Mouse (Mus musculus): Measurements from ENCODE around the gene Ddx51.

The Ddx51 gene

DNA sequence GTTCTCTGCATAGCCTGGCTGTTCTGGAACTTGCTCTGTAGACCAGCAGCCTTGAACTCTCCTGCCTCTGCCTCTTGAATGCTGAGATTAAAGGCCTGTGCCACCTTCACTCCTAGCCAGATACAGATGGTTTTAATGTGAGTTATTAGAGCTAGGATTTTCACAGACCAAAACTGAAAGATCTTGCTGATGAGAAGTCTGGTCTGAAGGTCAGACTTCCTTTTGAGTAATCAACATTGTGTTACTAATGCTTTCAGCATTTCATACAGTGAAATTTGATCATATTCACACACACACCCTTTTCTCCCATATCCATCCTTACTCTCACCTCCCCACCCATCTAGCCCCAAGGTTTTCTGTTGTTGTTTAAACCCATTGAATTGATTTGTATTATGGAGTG is 6.4 kb downstream of the Ddx51 start:
- DNase-seq (ENCODE audit: low spot score in 2 of 2): no peak

DNA sequence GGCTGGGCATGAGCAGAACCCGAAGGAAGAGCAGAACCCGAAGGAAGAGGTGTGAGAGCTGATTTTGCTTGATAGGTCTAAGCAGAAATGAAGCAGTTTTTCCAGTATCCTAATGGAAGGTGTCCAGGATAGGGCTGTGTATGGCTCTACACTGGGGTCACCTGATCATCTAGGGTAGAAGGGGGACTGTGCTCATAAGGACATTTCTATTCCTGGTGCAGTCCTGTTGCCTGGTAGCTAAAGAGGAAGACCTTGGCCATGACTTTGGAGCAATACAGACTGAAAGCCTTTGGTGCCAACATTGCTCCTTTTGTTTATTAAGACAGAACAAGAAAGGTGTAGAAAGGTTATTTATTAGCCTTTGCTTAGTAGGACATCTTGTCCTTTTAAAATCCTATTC is 10.8 kb downstream of the Ddx51 start:
- DNase-seq (ENCODE audit: low spot score in 2 of 2): no peak

DNA sequence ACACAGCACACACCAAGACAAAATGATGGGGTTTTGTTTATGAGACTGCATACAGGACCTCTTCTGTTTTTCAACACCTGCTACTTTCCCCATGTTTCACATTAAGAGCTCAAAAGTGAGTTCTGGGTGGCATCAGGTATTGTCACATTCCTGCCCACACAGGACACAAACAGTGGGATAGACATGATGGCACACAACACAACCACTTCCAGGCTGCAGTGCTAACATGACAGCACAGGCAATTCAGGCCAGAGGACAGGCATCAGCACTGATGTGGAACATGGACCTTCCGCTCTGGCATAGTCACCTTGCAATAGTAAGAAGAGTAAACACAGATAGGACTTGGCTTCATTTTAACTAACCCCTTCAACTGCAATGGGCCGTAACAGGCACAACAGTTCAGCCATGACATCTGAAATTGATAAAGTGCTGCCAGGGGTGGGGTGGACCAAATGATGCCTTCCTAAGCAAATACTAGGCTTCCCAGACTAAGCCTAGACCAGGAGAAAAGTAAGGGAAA is 11.6 kb downstream of the Ddx51 start:
- no peak for DNase-seq (ENCODE audit: low spot score in 2 of 2)

DNA sequence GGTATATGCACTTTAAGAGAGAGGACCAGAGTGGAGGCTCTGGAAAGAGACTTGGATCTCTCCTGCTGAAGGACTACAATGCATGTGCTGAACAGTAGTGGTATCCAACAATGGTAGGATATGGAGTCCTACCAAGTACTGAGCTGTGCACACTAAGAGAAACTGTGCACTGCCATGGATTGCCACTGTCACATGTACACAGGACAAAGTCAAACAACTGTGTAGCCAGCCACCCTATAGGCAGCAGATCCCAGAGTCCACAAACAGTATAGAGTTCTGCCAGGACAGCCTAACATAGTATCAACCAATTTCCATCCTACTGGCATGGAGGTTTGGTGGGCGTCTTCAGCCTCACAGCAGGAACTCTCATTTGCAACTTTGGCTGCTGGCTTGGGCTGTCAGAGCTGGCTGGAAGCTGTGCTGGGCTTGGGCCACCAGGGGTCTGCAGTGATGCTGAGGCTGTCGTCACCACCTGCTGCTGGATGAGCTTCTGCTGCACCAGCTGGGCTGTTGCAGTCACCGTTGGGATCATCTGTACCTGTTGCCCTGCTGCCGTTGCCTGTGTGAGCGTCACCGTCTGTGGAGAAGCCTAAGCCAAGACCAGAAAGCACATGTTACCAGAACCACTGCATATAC is 12.4 kb downstream of the Ddx51 start:
- no peak for DNase-seq (ENCODE audit: low spot score in 2 of 2)

DNA sequence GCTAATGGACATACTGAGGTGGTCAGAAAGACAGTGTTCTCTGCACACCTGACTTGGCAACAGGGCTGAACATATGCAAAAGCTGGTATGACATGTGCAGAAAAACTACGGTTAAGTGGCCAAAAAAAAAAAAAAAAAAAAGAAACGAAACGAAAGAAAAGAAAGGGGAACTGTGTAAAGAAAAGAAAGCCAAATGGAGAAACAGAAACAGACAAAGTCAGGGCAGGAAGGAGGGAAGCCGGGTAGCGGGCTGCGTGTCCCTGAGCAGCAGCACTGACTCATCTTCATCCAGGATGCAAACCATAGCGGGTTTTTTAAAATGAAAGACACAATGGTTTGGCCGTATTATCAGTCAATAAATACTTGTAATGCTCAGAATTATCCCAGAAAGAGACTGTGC is 28.8 kb downstream of the Ddx51 start:
- DNase-seq (ENCODE audit: low spot score in 2 of 2): no peak

DNA sequence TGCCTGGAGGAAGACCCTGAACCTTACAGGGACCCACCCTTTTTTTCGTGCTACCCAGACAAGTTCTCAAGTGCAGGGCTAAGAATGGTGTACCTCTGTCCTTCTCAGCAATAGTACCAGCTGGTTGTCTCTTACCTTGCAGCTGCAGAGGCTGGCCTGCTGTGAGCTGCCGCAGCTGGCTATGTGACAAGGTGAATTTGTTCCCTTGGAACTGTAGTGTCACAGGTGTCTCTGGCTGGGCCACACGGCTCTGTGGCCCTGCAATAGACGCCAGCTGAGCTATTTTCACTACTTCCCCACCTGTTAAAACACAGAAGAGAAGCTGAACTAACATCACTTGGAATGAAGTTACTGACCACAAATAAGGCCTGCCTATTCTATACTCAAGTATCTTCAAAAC is 45.4 kb downstream of the Ddx51 start:
- DNase-seq (ENCODE audit: low spot score in 2 of 2): no peak

DNA sequence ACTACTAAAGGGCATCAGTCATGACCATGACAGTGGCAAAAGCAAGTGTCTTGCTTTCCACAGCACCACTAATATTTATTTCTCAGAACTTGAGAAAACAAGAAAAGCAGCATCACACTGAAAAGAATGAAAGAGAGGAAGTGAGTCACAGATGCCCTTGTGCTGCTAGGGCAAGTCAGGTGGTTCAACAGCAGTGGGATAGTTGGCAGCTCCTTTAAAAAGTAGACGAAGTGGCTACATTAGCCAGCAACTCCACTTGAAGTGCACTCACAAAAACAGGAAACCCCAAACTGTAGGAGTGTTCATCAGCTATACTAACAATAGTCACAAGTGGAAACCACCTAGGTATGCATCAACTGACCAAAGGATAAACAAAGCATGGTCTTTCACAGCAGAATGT is 50.8 kb downstream of the Ddx51 start:
- no peak for DNase-seq (ENCODE audit: low spot score in 2 of 2)

DNA sequence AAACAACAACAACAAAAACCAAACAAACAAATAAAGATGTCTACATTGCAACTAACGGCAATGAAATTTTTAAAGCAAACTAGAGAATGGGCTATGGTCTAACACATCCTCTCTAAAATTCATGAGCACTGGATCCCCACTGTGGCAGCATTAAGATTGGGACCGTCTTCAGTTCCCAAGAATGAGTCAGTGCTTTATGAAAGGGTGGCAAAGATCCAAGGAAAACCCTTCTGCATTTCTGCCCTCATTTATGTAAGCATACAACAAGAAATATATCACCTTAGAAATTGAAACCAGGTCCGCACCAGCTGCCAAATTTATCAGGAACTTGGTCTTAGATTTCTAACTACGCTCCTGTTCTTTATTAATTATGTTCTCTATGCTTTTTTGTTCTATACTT is 56.0 kb downstream of the Ddx51 start:
- DNase-seq (ENCODE audit: low spot score in 2 of 2): no peak
